20 mouse cellular contexts compared by ENCODE assay signal in genomic region chr4:151137701-151138100, GRCm38 (mm10). TPM values are rescaled to one million over a fixed set of nuclear protein-coding genes. Genes with fewer than 3 reads are reported as not detected.
DNase-seq lines count a peak whose midpoint lies in the region; ATAC-seq and TF ChIP-seq lines count a peak whose summit lies in the region.
"Had no signal": no experiment of that assay in that cellular context is flagged by ENCODE, and none has a peak within 500 bp of the region (broad histone marks: within the 10 kb centered on the region; RNA-seq: fewer than 3 reads in every experiment).

No protein-coding gene starts in this region.

- peak overlapping the region; percentile 48 for H3K4me2 ChIP-seq in forebrain, embryonic 12.5 days
- H3K4me2 ChIP-seq in forebrain, postnatal 0 days (ENCODE audit: low read depth): no peak overlapping the region
- H3K4me2 ChIP-seq in midbrain, embryonic 11.5 days: no peak overlapping the region
- peak overlapping the region; percentile 22; the same call in 1 of the 2 replicates for H3K4me2 ChIP-seq in hindbrain, embryonic 15.5 days
- peak overlapping the region; percentile 58; the same call in 1 of the 2 replicates for H3K4me2 ChIP-seq in neural tube, embryonic 15.5 days
- H3K4me2 ChIP-seq: intestine, embryonic 15.5 days; limb, embryonic 13.5 days had no signal

- 0 out of 2 replicates have a peak, but pooled peaks cover 5% of the 10 kb centered on the region for H3K27me3 ChIP-seq in forebrain, embryonic 12.5 days
- no peaks in the 10 kb centered on the region for H3K27me3 ChIP-seq in forebrain, postnatal 0 days (ENCODE audit: insufficient read depth, low read length)
- H3K27me3 ChIP-seq in midbrain, embryonic 10.5 days (ENCODE audit: low read depth, poor library complexity, severe bottlenecking): peaks cover 69% of the 10 kb centered on the region
- no peaks in the 10 kb centered on the region for H3K27me3 ChIP-seq in midbrain, embryonic 11.5 days (ENCODE audit: control insufficient read depth, insufficient read depth, low read length)
- no peaks in the 10 kb centered on the region for H3K27me3 ChIP-seq in hindbrain, embryonic 15.5 days
- no peaks in the 10 kb centered on the region for H3K27me3 ChIP-seq in neural tube, embryonic 15.5 days (replicated peaks)

- TF ChIP-seq CTCF in forebrain, postnatal 0 days (IDR thresholded peaks at IDR 0.05; ENCODE audit: low read depth): no peak

- 0 out of 2 replicates have a peak overlapping the region, but pooled peaks have one; percentile 48 for H3K9ac ChIP-seq in forebrain, embryonic 12.5 days
- no peak overlapping the region for H3K9ac ChIP-seq in forebrain, postnatal 0 days
- H3K9ac ChIP-seq in midbrain, embryonic 11.5 days (ENCODE audit: low read length): no peak overlapping the region
- H3K9ac ChIP-seq in hindbrain, embryonic 15.5 days: no peak overlapping the region
- H3K9ac ChIP-seq in neural tube, embryonic 15.5 days (replicated peaks): no peak overlapping the region
- H3K9ac ChIP-seq: intestine, embryonic 15.5 days; limb, embryonic 13.5 days had no signal

- H3K9me3 ChIP-seq in forebrain, embryonic 12.5 days: no peaks in the 10 kb centered on the region
- H3K9me3 ChIP-seq in forebrain, postnatal 0 days (ENCODE audit: low read length): no peaks in the 10 kb centered on the region
- H3K9me3 ChIP-seq in midbrain, embryonic 10.5 days (replicated peaks): no peaks in the 10 kb centered on the region
- H3K9me3 ChIP-seq in midbrain, embryonic 11.5 days (ENCODE audit: control insufficient read depth, low read length): no peaks in the 10 kb centered on the region
- H3K9me3 ChIP-seq in hindbrain, embryonic 15.5 days: no peaks in the 10 kb centered on the region
- no peaks in the 10 kb centered on the region for H3K9me3 ChIP-seq in neural tube, embryonic 15.5 days (replicated peaks)
- H3K9me3 ChIP-seq: intestine, embryonic 15.5 days; limb, embryonic 13.5 days had no signal

- H3K36me3 ChIP-seq in forebrain, embryonic 12.5 days (replicated peaks): no peaks in the 10 kb centered on the region
- no peaks in the 10 kb centered on the region for H3K36me3 ChIP-seq in forebrain, postnatal 0 days (ENCODE audit: insufficient read depth)
- H3K36me3 ChIP-seq in midbrain, embryonic 10.5 days: no peaks in the 10 kb centered on the region
- no peaks in the 10 kb centered on the region for H3K36me3 ChIP-seq in midbrain, embryonic 11.5 days (ENCODE audit: control insufficient read depth, insufficient read depth, low read length)
- no peaks in the 10 kb centered on the region for H3K36me3 ChIP-seq in hindbrain, embryonic 15.5 days
- H3K36me3 ChIP-seq in neural tube, embryonic 15.5 days: no peaks in the 10 kb centered on the region
- H3K36me3 ChIP-seq: G1E; intestine, embryonic 15.5 days; limb, embryonic 13.5 days had no signal

- H3K27ac ChIP-seq in forebrain, embryonic 12.5 days: peak overlapping the region; percentile 98; the same call in 1 of the 2 replicates
- H3K27ac ChIP-seq in forebrain, postnatal 0 days (ENCODE audit: low read depth, low read length): no peak overlapping the region
- H3K27ac ChIP-seq in midbrain, embryonic 10.5 days (replicated peaks): peak overlapping the region; percentile 89
- H3K27ac ChIP-seq in midbrain, embryonic 11.5 days (ENCODE audit: low read depth, low read length): no peak overlapping the region
- H3K27ac ChIP-seq in hindbrain, embryonic 15.5 days (replicated peaks): peak overlapping the region; percentile 37
- peak overlapping the region; percentile 97 for H3K27ac ChIP-seq in neural tube, embryonic 15.5 days (replicated peaks)
- H3K27ac ChIP-seq: intestine, embryonic 15.5 days; limb, embryonic 13.5 days; macrophage had no signal

- no peak overlapping the region for H3K4me3 ChIP-seq in forebrain, embryonic 12.5 days (replicated peaks)
- H3K4me3 ChIP-seq in forebrain, postnatal 0 days (ENCODE audit: low read depth, low read length): no peak overlapping the region
- no peak overlapping the region for H3K4me3 ChIP-seq in midbrain, embryonic 10.5 days
- no peak overlapping the region for H3K4me3 ChIP-seq in midbrain, embryonic 11.5 days (ENCODE audit: low read depth, low read length)
- H3K4me3 ChIP-seq in hindbrain, embryonic 15.5 days: no peak overlapping the region
- no peak overlapping the region for H3K4me3 ChIP-seq in neural tube, embryonic 15.5 days (replicated peaks)
- H3K4me3 ChIP-seq: intestine, embryonic 15.5 days; limb, embryonic 13.5 days; myocyte had no signal

- peaks cover 46% of the 10 kb centered on the region for H3K4me1 ChIP-seq in forebrain, embryonic 12.5 days
- H3K4me1 ChIP-seq in forebrain, postnatal 0 days (ENCODE audit: insufficient read depth): peaks cover 22% of the 10 kb centered on the region
- H3K4me1 ChIP-seq in midbrain, embryonic 10.5 days: peaks cover 48% of the 10 kb centered on the region
- peaks cover 31% of the 10 kb centered on the region for H3K4me1 ChIP-seq in midbrain, embryonic 11.5 days (ENCODE audit: control insufficient read depth, insufficient read depth, low read length)
- peaks cover 44% of the 10 kb centered on the region for H3K4me1 ChIP-seq in hindbrain, embryonic 15.5 days (replicated peaks)
- peaks cover 48% of the 10 kb centered on the region for H3K4me1 ChIP-seq in neural tube, embryonic 15.5 days

- no peak for ATAC-seq in forebrain, embryonic 12.5 days (ENCODE audit: low FRiP score)
- no peak for ATAC-seq in forebrain, postnatal 0 days
- no peak for ATAC-seq in midbrain, embryonic 11.5 days (ENCODE audit: low FRiP score)
- ATAC-seq in hindbrain, embryonic 15.5 days (ENCODE audit: low FRiP score, low read depth): no peak
- ATAC-seq in neural tube, embryonic 15.5 days (ENCODE audit: low FRiP score): no peak
- ATAC-seq in megakaryocyte, adult 5-6 weeks (ENCODE audit: poor library complexity, severe bottlenecking): no peak

- no peak for DNase-seq in forebrain, postnatal 0 days
- DNase-seq in midbrain, embryonic 10.5 days (ENCODE audit: low spot score): no peak
- DNase-seq in midbrain, embryonic 11.5 days (ENCODE audit: low spot score, missing footprints): no peak
- DNase-seq in embryo, embryonic 10.5 days (ENCODE audit: low spot score): no peak
- DNase-seq: kidney, postnatal 10 days had no signal

- 56% methylated on average over 5 of the region's 5 CpGs for WGBS in forebrain, embryonic 12.5 days
- WGBS in forebrain, postnatal 0 days: 47% methylated on average over 5 of the region's 5 CpGs
- WGBS in midbrain, embryonic 10.5 days: 60% methylated on average over 5 of the region's 5 CpGs
- 65% methylated on average over 5 of the region's 5 CpGs for WGBS in midbrain, embryonic 11.5 days
- 40% methylated on average over 5 of the region's 5 CpGs for WGBS in hindbrain, embryonic 15.5 days
- WGBS in neural tube, embryonic 15.5 days: 35% methylated on average over 5 of the region's 5 CpGs

RNA-seq across cellular contexts. Expression of gene Gm13090, which starts 48.3 kb away (rescaled TPM):
- polyA plus RNA-seq in forebrain, embryonic 12.5 days (2016; fragmentation: Nextera tagmentation; extraction: Ambion mirVana): 0.54 TPM in 1 of 2 replicates, not detected in the other
- not detected in 2 replicates for total RNA-seq in forebrain, postnatal 0 days (2014; rRNA removed)
- not detected in 2 replicates for polyA plus RNA-seq in forebrain, postnatal 0 days (2015; fragmentation: Nextera tagmentation; extraction: Ambion mirVana)
- polyA plus RNA-seq in midbrain, embryonic 10.5 days (2016; fragmentation: Nextera tagmentation; extraction: Ambion mirVana): not detected in 2 replicates
- polyA plus RNA-seq in midbrain, embryonic 11.5 days (2014; fragmentation: Nextera tagmentation; extraction: Ambion mirVana): not detected in 2 replicates
- not detected in 2 replicates for polyA plus RNA-seq in hindbrain, embryonic 15.5 days (2015; fragmentation: Nextera tagmentation; extraction: Ambion mirVana)
- polyA plus RNA-seq in neural tube, embryonic 15.5 days (2015; fragmentation: Nextera tagmentation; extraction: Ambion mirVana): 0.34 TPM in 1 of 2 replicates, not detected in the other
- not detected in 2 replicates for total RNA-seq in megakaryocyte, adult 5-6 weeks (2015)
- not detected in 2 replicates for total RNA-seq in megakaryocyte, adult 5-6 weeks (2017)
- total RNA-seq: adrenal gland, postnatal 25 days; common myeloid progenitor, adult 5-6 weeks; G1E; granulocyte monocyte progenitor cell, adult 5-6 weeks; layer of hippocampus, postnatal 25 days had no signal
- polyA plus RNA-seq: C2C12; G1E; intestine, embryonic 15.5 days; limb, embryonic 13.5 days; liver, embryonic 16.5 days; macrophage; myocyte had no signal

Comparison
In these comparisons a context has a peak if more than half of its experiments do, and no peak if none do; other contexts are left out.
1. H3K27ac ChIP-seq: peak in forebrain, embryonic 12.5 days (single experiment), midbrain, embryonic 10.5 days (single experiment), hindbrain, embryonic 15.5 days (single experiment) and neural tube, embryonic 15.5 days (single experiment); none in forebrain, postnatal 0 days (single experiment) and midbrain, embryonic 11.5 days (single experiment).
2. H3K4me2 ChIP-seq: peak in forebrain, embryonic 12.5 days (single experiment), hindbrain, embryonic 15.5 days (single experiment) and neural tube, embryonic 15.5 days (single experiment); none in forebrain, postnatal 0 days (single experiment) and midbrain, embryonic 11.5 days (single experiment).